Mouse (Mus musculus): ENCODE measurements around the gene Fam240b. TPM values are rescaled to one million over a fixed set of nuclear protein-coding genes. Genes with fewer than 3 reads are reported as not detected.

Gene Fam240b
- polyA plus RNA-seq, 1 experiment from 2014 or later = not detected

DNA sequence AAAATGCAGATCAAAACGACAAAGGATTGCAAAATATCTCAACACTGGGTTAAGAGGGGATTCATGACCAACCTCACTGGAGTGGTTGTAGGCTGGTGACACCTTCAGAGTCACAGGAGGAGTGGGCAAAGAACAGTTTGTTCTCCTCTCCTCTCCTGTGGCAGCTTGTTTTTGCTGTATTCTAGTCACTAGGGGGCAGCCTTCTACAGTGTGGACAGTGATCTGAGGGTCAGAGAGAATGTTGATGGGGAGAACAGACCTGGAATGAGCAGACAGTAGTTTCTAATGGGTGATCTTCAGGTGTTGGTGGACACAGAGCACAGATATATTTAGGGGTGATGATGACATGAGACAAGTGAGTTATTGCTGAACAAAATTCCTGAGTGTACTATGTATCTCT lies 49.6 kb downstream of the Fam240b start:
- no peak for ATAC-seq (ENCODE audit: insufficient read depth, low FRiP score, low TSS enrichment)
- DNase-seq (ENCODE audit: low spot score) = no peak
- H3K36me3 ChIP-seq (ENCODE audit: control insufficient read depth, insufficient read depth, low read length) = no peaks in the 10 kb centered on the region
- 9% methylated on average over 1 of the region's 1 CpGs for WGBS
- no peaks in the 10 kb centered on the region for H3K4me1 ChIP-seq (ENCODE audit: control insufficient read depth, insufficient read depth, low read length)
- no peak overlapping the region for H3K27ac ChIP-seq (ENCODE audit: low read depth, low read length)
- no peak overlapping the region for H3K4me3 ChIP-seq (ENCODE audit: low read depth, low read length)
- no peak overlapping the region for H3K4me2 ChIP-seq (ENCODE audit: low read depth)
- no peaks in the 10 kb centered on the region for H3K27me3 ChIP-seq (ENCODE audit: control insufficient read depth, insufficient read depth, low read length)
- H3K9ac ChIP-seq (ENCODE audit: low read length) = no peak overlapping the region
- H3K9me3 ChIP-seq (ENCODE audit: control insufficient read depth, low read length) = no peaks in the 10 kb centered on the region

DNA sequence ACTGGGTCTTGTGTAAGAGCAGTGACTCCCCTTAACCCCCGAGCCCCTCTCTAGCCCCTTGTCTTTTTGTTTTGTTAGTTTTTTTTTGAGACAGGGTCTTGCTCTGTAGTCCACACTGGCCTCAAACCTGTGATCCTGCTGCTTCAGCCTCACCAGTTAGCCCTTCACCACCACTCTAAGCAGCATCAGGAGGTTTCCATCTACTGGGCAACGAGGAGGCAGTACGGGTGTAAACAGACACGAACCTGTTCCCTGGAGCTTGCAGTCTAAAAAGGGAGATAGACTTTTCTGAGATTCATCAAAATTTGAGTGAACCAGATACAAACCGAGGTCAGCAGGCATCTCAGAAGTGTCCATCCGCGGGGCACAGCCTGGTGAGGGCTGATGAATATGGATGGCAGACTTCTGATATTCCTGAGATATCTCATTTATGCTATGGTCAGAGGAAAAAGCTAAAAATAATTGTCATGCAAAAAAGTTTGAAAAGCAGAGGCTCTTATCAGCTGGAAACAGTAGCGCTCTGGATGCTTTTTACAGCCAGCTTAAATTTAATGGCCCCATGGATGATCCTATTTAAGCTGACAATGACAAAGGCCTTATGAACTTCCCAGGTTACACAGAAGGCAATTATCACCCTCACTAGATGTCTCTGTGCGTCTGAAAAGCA lies 52.2 kb downstream of the Fam240b start:
- H3K4me3 ChIP-seq (ENCODE audit: low read depth, low read length) = no peak overlapping the region
- no peaks in the 10 kb centered on the region for H3K4me1 ChIP-seq (ENCODE audit: control insufficient read depth, insufficient read depth, low read length)
- no peak overlapping the region for H3K4me2 ChIP-seq (ENCODE audit: low read depth)
- ATAC-seq (ENCODE audit: insufficient read depth, low FRiP score, low TSS enrichment) (no peak), DNase-seq (ENCODE audit: low spot score) (no peak)
- no peaks in the 10 kb centered on the region for H3K36me3 ChIP-seq (ENCODE audit: control insufficient read depth, insufficient read depth, low read length)
- H3K9me3 ChIP-seq (ENCODE audit: control insufficient read depth, low read length) = no peaks in the 10 kb centered on the region
- no peaks in the 10 kb centered on the region for H3K27me3 ChIP-seq (ENCODE audit: control insufficient read depth, insufficient read depth, low read length)
- no peak overlapping the region for H3K27ac ChIP-seq (ENCODE audit: low read depth, low read length)
- WGBS = 71% methylated on average over 9 of the region's 9 CpGs
- H3K9ac ChIP-seq (ENCODE audit: low read length) = no peak overlapping the region

DNA sequence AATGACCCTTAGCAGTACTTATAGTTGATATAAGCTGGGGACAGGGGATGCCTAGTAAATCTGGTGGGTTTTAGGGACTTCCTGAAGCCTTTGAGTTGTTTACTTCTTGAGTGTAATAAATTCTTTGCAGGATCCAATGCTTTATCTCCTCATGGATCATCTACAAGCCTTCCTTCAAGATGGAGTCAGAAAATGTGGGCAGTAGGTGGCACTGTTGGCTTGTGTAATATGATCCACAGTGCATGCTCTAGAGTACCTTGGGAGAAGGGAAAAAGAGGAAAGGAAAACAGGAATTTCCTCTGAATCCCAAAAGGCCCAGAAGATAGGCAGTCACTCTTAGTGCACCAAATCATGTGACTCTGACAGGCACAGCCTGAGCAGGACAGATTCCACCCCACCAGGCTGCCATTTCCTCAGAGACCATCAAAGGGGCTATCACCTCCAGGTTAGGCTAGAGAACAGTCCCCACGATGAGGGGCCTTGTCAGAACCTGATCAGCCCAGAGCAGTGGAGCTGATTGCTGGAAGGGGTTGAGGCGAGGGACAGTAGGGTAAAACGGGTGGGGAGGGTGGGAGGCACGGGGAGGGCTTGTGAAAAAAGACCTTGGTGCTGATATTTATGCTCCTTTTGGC lies 54.2 kb downstream of the Fam240b start:
- H3K27me3 ChIP-seq (ENCODE audit: control insufficient read depth, insufficient read depth, low read length) = no peaks in the 10 kb centered on the region
- H3K9ac ChIP-seq (ENCODE audit: low read length) = no peak overlapping the region
- no peaks in the 10 kb centered on the region for H3K4me1 ChIP-seq (ENCODE audit: control insufficient read depth, insufficient read depth, low read length)
- peak; percentile 55 for DNase-seq (ENCODE audit: low spot score)
- peak; percentile 37; the same call in 1 of the 2 replicates for ATAC-seq (ENCODE audit: insufficient read depth, low FRiP score, low TSS enrichment)
- no peak overlapping the region for H3K4me2 ChIP-seq (ENCODE audit: low read depth)
- no peak overlapping the region for H3K27ac ChIP-seq (ENCODE audit: low read depth, low read length)
- no peaks in the 10 kb centered on the region for H3K9me3 ChIP-seq (ENCODE audit: control insufficient read depth, low read length)
- H3K4me3 ChIP-seq (ENCODE audit: low read depth, low read length) = no peak overlapping the region
- no peaks in the 10 kb centered on the region for H3K36me3 ChIP-seq (ENCODE audit: control insufficient read depth, insufficient read depth, low read length)
- 70% methylated on average over 4 of the region's 4 CpGs for WGBS

DNA sequence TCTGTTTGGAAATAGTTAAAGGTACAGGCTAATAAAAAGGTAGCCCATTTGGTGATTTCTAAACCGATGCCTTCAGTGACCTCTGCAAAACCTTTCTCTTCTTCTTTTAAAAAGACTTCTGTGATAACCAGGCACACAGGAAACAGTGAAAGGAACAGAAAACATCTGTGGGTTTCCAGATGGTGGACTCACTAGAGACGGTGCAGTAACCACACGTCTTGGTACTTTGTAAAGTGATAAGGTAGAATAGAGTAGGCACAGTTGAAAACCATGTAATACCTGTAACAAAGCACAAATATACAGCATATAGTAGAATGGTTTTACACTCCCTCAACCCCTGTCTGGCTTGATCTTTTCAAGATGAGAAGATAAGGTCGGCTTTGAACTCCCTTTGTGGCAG lies 57.0 kb downstream of the Fam240b start:
- Histone ChIP-seq H3K4me2 (ENCODE audit: low read depth) (no peak overlapping the region), H3K27ac (ENCODE audit: low read depth, low read length) (no peak overlapping the region), H3K4me1 (ENCODE audit: control insufficient read depth, insufficient read depth, low read length) (no peaks in the 10 kb centered on the region), H3K27me3 (ENCODE audit: control insufficient read depth, insufficient read depth, low read length) (no peaks in the 10 kb centered on the region), H3K36me3 (ENCODE audit: control insufficient read depth, insufficient read depth, low read length) (no peaks in the 10 kb centered on the region), H3K9ac (ENCODE audit: low read length) (no peak overlapping the region), H3K4me3 (ENCODE audit: low read depth, low read length) (no peak overlapping the region), H3K9me3 (ENCODE audit: control insufficient read depth, low read length) (no peaks in the 10 kb centered on the region)
- DNase-seq (ENCODE audit: low spot score) (no peak), ATAC-seq (ENCODE audit: insufficient read depth, low FRiP score, low TSS enrichment) (no peak)
- WGBS = 79% methylated on average over 4 of the region's 4 CpGs

DNA sequence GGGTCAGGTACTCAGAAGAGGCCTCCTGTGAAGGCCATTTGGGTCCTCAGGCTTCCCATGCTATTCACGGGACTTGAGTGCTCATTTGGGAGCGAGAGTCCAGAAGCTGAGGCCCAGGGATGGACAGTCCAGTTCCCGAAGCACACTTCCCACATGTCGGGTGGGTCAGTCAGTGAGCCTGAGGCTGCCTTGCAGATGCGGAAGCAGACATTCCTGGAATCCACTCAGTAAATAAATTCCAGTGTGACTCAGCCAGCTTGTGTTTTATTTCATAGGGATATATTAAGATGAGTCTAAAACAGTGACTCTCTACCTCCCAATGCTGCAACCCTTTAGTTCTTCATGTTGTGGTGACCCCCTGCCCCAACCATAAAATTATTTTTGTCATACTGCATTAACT lies 58.1 kb downstream of the Fam240b start:
- H3K4me3 ChIP-seq (ENCODE audit: low read depth, low read length) = no peak overlapping the region
- no peaks in the 10 kb centered on the region for H3K27me3 ChIP-seq (ENCODE audit: control insufficient read depth, insufficient read depth, low read length)
- H3K27ac ChIP-seq (ENCODE audit: low read depth, low read length) = no peak overlapping the region
- 81% methylated on average over 5 of the region's 5 CpGs for WGBS
- no peaks in the 10 kb centered on the region for H3K4me1 ChIP-seq (ENCODE audit: control insufficient read depth, insufficient read depth, low read length)
- ATAC-seq (ENCODE audit: insufficient read depth, low FRiP score, low TSS enrichment) (peak; percentile 17; the same call in 1 of the 2 replicates), DNase-seq (ENCODE audit: low spot score) (no peak)
- no peak overlapping the region for H3K9ac ChIP-seq (ENCODE audit: low read length)
- no peaks in the 10 kb centered on the region for H3K36me3 ChIP-seq (ENCODE audit: control insufficient read depth, insufficient read depth, low read length)
- H3K4me2 ChIP-seq (ENCODE audit: low read depth) = no peak overlapping the region
- H3K9me3 ChIP-seq (ENCODE audit: control insufficient read depth, low read length) = no peaks in the 10 kb centered on the region

DNA sequence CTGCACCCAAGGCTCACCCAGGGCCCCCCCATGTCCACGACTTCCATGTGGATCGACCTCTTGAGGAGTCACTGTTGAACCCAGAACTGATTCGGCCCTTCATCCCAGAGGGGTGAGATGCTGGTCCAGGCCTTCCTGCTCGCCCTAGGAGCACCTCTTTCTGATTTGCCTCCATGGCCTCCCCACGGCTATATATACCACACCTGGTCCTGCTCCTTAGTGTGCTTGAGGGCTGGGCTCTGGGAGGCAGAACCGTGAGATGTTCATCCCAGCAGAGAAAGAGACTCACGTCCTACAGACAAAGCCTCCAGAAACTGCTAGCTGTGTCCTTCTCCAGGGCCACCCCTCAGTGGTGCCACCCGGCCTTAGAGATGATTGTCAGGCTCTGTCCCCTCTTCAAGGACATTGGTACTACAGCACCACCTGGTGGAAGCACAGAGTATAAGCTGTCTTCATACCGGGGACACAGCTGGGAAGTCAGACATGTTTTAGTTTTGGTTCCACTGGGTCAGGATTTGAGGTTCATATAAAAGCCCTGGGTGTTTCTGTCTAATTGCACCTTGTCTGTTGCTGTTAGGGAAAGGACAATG lies 58.6 kb downstream of the Fam240b start:
- Histone ChIP-seq H3K4me3 (ENCODE audit: low read depth, low read length) (no peak overlapping the region), H3K9ac (ENCODE audit: low read length) (no peak overlapping the region), H3K4me1 (ENCODE audit: control insufficient read depth, insufficient read depth, low read length) (no peaks in the 10 kb centered on the region), H3K36me3 (ENCODE audit: control insufficient read depth, insufficient read depth, low read length) (no peaks in the 10 kb centered on the region), H3K27me3 (ENCODE audit: control insufficient read depth, insufficient read depth, low read length) (no peaks in the 10 kb centered on the region), H3K9me3 (ENCODE audit: control insufficient read depth, low read length) (no peaks in the 10 kb centered on the region), H3K4me2 (ENCODE audit: low read depth) (no peak overlapping the region), H3K27ac (ENCODE audit: low read depth, low read length) (no peak overlapping the region)
- WGBS = 56% methylated on average over 9 of the region's 9 CpGs
- ATAC-seq (ENCODE audit: insufficient read depth, low FRiP score, low TSS enrichment) (peak; percentile 64), DNase-seq (ENCODE audit: low spot score) (peak; percentile 64)

DNA sequence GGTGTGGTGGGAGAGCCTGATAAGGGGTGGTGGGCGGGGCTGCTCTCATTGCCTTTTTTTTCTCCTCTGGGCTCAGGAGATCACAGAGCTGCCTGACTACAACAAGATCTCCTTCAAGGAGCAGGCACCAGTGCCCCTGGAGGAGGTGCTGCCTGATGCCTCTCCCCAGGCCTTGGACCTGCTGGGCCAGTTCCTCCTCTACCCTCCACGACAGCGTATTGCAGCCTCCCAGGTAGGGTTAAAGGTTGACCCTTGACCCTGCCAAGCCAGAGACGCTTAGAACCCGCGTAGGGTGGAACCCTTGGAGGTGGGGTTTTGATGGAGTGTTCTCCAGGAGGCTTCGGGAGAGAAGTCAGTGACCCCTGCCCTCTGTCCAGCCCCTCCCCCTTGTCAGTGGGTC lies 59.8 kb downstream of the Fam240b start:
- Histone ChIP-seq H3K36me3 (ENCODE audit: control insufficient read depth, insufficient read depth, low read length) (no peaks in the 10 kb centered on the region), H3K9ac (ENCODE audit: low read length) (no peak overlapping the region), H3K4me1 (ENCODE audit: control insufficient read depth, insufficient read depth, low read length) (no peaks in the 10 kb centered on the region), H3K4me2 (ENCODE audit: low read depth) (no peak overlapping the region), H3K9me3 (ENCODE audit: control insufficient read depth, low read length) (no peaks in the 10 kb centered on the region), H3K4me3 (ENCODE audit: low read depth, low read length) (no peak overlapping the region), H3K27me3 (ENCODE audit: control insufficient read depth, insufficient read depth, low read length) (no peaks in the 10 kb centered on the region), H3K27ac (ENCODE audit: low read depth, low read length) (no peak overlapping the region)
- DNase-seq (ENCODE audit: low spot score) (no peak), ATAC-seq (ENCODE audit: insufficient read depth, low FRiP score, low TSS enrichment) (no peak)
- WGBS = 75% methylated on average over 7 of the region's 7 CpGs

DNA sequence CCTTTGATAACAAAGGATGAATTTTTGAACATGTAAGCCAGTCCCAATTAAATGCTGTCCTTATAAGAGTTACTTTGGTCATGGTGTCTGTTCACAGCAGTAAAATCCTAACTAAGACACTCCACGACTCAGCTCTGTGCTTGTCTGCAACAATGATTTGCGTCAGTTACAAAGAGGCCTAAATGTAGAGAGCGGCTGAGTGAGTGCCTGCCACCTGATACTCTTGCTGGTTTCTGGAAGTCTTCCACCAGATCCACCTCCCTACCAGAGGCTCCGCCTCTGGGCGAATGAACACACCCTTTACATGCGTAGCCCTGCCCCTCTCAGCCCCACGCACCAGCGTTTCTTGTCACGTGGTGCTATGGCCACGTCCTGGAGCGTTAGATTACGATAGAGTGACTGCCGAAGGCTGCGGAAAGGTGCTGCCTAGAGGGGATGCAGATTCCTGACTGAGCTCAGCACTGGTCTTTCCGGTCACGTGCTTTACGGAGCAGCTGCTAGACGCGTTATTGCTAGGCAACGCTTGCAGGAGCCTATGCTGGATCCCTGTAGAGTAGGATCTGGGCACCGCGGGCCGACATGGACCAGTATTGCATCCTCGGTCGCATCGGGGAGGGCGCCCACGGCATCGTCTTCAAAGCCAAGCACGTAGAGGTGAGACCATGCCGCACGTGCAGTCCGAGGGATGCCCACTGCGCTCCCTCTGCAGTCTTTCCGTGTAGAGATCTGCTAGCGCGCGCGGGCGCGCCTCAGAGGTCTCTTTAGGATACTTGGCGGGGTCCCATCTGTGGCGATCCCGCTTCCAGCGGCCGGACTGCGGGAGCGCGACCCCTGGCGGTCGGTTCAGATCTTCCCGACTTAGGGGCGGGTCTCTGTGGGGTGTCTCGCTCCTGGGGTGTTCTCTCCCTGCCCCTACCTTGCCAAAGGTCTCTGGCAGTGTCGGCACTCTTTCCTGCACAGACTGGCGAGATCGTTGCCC lies 65.3 kb downstream of the Fam240b start, which contains the start of gene Cdk20:
TSS of gene Cdk20 (plus strand) at position 298 of the 979 bp plus-strand sequence.
- peak within 1 kb of the TSS; percentile 54 for H3K4me3 ChIP-seq (ENCODE audit: low read depth, low read length)
- 0% methylated on average over 57 of the region's 57 CpGs for WGBS
- peak; percentile 98 for ATAC-seq (ENCODE audit: insufficient read depth, low FRiP score, low TSS enrichment)
- peak; percentile 91 for DNase-seq (ENCODE audit: low spot score)
- H3K4me1 ChIP-seq (ENCODE audit: control insufficient read depth, insufficient read depth, low read length) = no peaks in the 10 kb centered on the region
- peak within 1 kb of the TSS; percentile 60 for H3K9ac ChIP-seq (ENCODE audit: low read length)
- H3K4me2 ChIP-seq (ENCODE audit: low read depth) = peak within 1 kb of the TSS; percentile 66
- H3K36me3 ChIP-seq (ENCODE audit: control insufficient read depth, insufficient read depth, low read length) = no peaks in the 10 kb centered on the region
- H3K27ac ChIP-seq (ENCODE audit: low read depth, low read length) = peak within 1 kb of the TSS; percentile 87
- no peaks in the 10 kb centered on the region for H3K9me3 ChIP-seq (ENCODE audit: control insufficient read depth, low read length)
- no peaks in the 10 kb centered on the region for H3K27me3 ChIP-seq (ENCODE audit: control insufficient read depth, insufficient read depth, low read length)
